Mouse (Mus musculus) kidney, postnatal 0 days (tissue): ENCODE data around the gene Pip4k2b. TPM values are rescaled to one million over a fixed set of nuclear protein-coding genes. Genes with fewer than 3 reads are reported as not detected.
A peak's percentile ranks its signal among the peaks of the same experiment; 100 is the strongest.
"Not testable (repeated sequence)": the region's sequence is repeated elsewhere in the genome, so short reads cannot be mapped to it uniquely, and the experiment has no call there.

Source experiments
- ATAC-seq: fragments of 200-750 bp; cut with Nextera tagmentation; replicated peaks from 2 replicates; pipeline ENCODE4 v1.8.0; 2017; ENCODE audit warnings: low read depth, moderate number of reproducible peaks, moderate TSS enrichment, moderate library complexity; ENCODE audit not compliant: low FRiP score
- DNase-seq: peaks from one replicate; pipeline ENCODE4 v3.0.0-alpha.2; 2016; ENCODE audit warnings: low spot score
- H3K27ac ChIP-seq: fragments of 300-500 bp; sonication (generic); 2 replicates; pipeline ENCODE4 v1.5.1; 2014; ENCODE audit warnings: mild to moderate bottlenecking
- H3K27me3 ChIP-seq: fragments of 300-500 bp; sonication (generic); 2 replicates; pipeline ENCODE4 v1.6.1; 2014; ENCODE audit warnings: low read length, mixed read lengths; ENCODE audit not compliant: insufficient read depth
- H3K36me3 ChIP-seq: fragments of 300-500 bp; sonication (generic); 2 replicates; pipeline ENCODE4 v1.6.1; 2014; ENCODE audit warnings: low read length, mixed read lengths; ENCODE audit not compliant: insufficient read depth
- H3K4me1 ChIP-seq: fragments of 300-500 bp; sonication (generic); replicated peaks from 2 replicates; pipeline ENCODE4 v1.6.1; 2014; ENCODE audit warnings: antibody characterized with exemption, low read length, mixed read lengths; ENCODE audit not compliant: insufficient read depth
- H3K4me2 ChIP-seq: fragments of 300-500 bp; sonication (generic); 2 replicates; pipeline ENCODE4 v1.6.1; 2014; ENCODE audit warnings: mild to moderate bottlenecking, low read length, moderate library complexity, mixed read lengths
- H3K4me3 ChIP-seq: fragments of 300-500 bp; sonication (generic); replicated peaks from 2 replicates; pipeline ENCODE4 v1.5.1; 2014; ENCODE audit warnings: low read depth, low read length
- H3K9ac ChIP-seq: fragments of 300-500 bp; sonication (generic); 2 replicates; pipeline ENCODE4 v1.6.1; 2014; ENCODE audit warnings: low read depth, low read length
- H3K9me3 ChIP-seq: fragments of 300-500 bp; sonication (generic); replicated peaks from 2 replicates; pipeline ENCODE4 v1.6.1; 2016; ENCODE audit warnings: low read length, inconsistent platforms, mixed read lengths
- CTCF ChIP-seq: IDR thresholded peaks from 2 replicates; pipeline ENCODE4 v1.5.1; 2016; ENCODE audit warnings: antibody characterized with exemption, low read depth, mild to moderate bottlenecking, moderate library complexity
- WGBS: fragments of 180-500 bp; shearing (Covaris S2); extraction: QIAGEN DNeasy Blood & Tissue Kit; methylation state at CpG from one replicate; pipeline ENCODE4 v1.1.7; 2014; 5-methylcytosine and 5-hydroxymethylcytosine counted together
- polyA plus RNA-seq: library from polyadenylated mRNA; unstranded; fragments of >200 nt; fragmentation: Nextera tagmentation; extraction: Ambion mirVana; gene quantifications from 2 replicates; pipeline ENCODE4 v1.2.1, GENCODE M21; 2015

Pip4k2b gene
- polyA plus RNA-seq, 1 experiment from 2014 or later: 1.5 TPM

DNA sequence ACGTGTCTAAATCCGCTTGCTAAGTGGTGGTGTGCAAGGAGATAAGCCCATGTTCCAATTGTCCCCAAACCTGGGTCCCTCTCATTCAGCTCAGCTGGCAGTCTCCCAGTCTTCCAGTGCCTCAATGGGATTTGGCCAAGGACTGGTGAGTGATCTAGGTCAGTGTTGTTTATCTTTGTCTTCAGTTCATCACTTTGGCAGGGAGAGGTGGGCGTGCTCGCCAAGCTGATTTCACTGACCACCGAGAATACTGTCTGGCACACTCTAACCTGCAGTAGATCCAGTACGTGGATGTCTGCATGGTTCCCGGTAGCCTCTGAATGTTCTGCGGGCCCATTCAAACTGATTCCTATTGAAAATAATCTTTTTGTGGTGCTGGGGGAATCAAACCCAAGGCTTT lies 30.6 kb downstream of the Pip4k2b start:
- no peak for TF ChIP-seq CTCF
- no peak overlapping the region for H3K27ac ChIP-seq
- WGBS: 88% methylated on average over 8 of the region's 8 CpGs
- H3K36me3 ChIP-seq: peaks cover 23% of the 10 kb centered on the region; the same call in 1 of the 2 replicates
- no peak overlapping the region for H3K4me2 ChIP-seq
- no peak for ATAC-seq
- H3K9me3 ChIP-seq: no peaks in the 10 kb centered on the region
- H3K4me3 ChIP-seq: no peak overlapping the region
- H3K27me3 ChIP-seq: no peaks in the 10 kb centered on the region
- no peak for DNase-seq
- no peak overlapping the region for H3K9ac ChIP-seq
- H3K4me1 ChIP-seq: no peaks in the 10 kb centered on the region

DNA sequence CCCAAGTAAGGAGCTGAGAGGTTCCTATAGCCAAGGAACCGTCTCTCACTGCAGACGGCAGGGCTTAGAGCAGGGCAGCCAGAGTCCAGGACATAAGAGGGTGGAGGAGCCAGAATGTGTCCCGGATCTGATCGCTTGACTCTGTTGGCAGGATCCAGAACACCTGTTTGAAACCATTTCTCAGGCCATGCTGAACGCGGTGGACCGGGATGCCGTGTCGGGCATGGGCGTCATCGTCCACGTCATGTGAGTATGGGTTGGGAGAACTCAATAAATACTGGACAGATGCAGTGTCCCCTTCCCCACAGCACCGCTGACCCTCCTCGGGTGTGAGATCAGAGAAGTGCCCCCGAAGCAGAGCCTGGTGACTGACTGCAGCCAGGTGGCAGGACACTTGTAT lies 32.2 kb downstream of the Pip4k2b start:
- no peak for TF ChIP-seq CTCF
- 91% methylated on average over 15 of the region's 15 CpGs for WGBS
- no peak for ATAC-seq

DNA sequence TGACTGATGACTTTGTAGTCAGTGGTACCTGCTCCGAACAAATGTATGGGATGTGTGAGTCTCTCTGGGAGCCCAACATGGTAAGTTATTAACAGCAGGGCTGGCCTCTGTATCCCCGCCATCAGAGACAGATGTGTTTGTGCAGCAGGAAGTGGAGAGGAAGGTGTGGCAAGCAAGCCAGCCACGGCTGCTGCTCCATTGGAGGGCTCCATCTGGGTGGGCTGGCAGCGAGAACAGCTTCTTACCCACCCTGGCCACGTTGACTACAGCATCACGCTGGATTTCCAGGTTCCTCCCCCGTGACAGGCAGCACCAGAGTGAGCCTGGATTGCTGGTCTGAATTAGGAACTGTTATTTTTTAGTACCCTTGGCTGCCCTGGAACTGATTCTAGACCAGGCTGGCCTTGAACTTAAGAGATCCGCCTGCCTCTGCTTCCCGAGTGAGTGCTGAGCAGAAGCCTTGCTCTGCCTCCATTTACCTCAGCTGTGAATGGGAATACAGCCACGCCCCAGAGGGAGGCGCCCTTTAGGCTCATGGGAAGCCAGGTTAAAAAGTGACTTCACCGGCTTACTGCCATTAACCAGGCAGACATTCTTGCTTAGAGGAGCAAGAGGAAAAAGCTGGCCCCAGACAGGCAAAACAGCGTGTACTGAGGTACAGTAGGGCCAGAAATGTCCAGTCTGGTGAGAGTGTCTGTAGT lies 33.2 kb downstream of the Pip4k2b start:
- TF ChIP-seq CTCF: peak; percentile 19; the same call in 1 of the 2 replicates
- Histone ChIP-seq H3K36me3 (peaks cover 26% of the 10 kb centered on the region; the same call in 1 of the 2 replicates), H3K4me3 (no peak overlapping the region), H3K9ac (no peak overlapping the region), H3K27me3 (no peaks in the 10 kb centered on the region), H3K9me3 (no peaks in the 10 kb centered on the region), H3K4me1 (no peaks in the 10 kb centered on the region), H3K4me2 (no peak overlapping the region), H3K27ac (no peak overlapping the region)
- DNase-seq (no peak), ATAC-seq (no peak)
- 75% methylated on average over 13 of the region's 13 CpGs for WGBS

More for the DNA sequence above, 32.2 kb downstream of the Pip4k2b start:
- Histone ChIP-seq H3K27ac (no peak overlapping the region), H3K4me3 (no peak overlapping the region), H3K27me3 (no peaks in the 10 kb centered on the region), H3K4me2 (no peak overlapping the region), H3K36me3 (peaks cover 19% of the 10 kb centered on the region; the same call in 1 of the 2 replicates), H3K4me1 (no peaks in the 10 kb centered on the region), H3K9ac (no peak overlapping the region), H3K9me3 (no peaks in the 10 kb centered on the region)
- DNase-seq: no peak

- H3K4me3 ChIP-seq, H3K4me2 ChIP-seq, H3K9ac ChIP-seq, H3K27ac ChIP-seq, DNase-seq, ATAC-seq, H3K9me3 ChIP-seq, H3K27me3 ChIP-seq, H3K4me1 ChIP-seq: not testable (repeated sequence)
- peaks cover 26% of the 10 kb centered on the region; the same call in 1 of the 2 replicates for H3K36me3 ChIP-seq
- 75% methylated on average over 2 of the region's 2 CpGs for WGBS
These were observed 34.4 kb downstream of the Pip4k2b start for GRCm38 (mm10) chr11:97710067-97710466.

- Histone ChIP-seq H3K27me3 (no peaks in the 10 kb centered on the region), H3K36me3 (peaks cover 15% of the 10 kb centered on the region; the same call in 1 of the 2 replicates), H3K9me3 (no peaks in the 10 kb centered on the region), H3K9ac (peak within 1 kb of the TSS; percentile 75), H3K4me3 (peak within 1 kb of the TSS; percentile 66), H3K4me1 (peaks cover 11% of the 10 kb centered on the region), H3K27ac (peak within 1 kb of the TSS; percentile 80), H3K4me2 (peak within 1 kb of the TSS; percentile 65)
- peak; percentile 85 for ATAC-seq
- peak; percentile 100 for DNase-seq
- no peak for TF ChIP-seq CTCF
- under 1% methylated on average over 35 of the region's 35 CpGs for WGBS
These were observed 41.3 kb downstream of the Pip4k2b start, which contains the start of gene Psmb3 for GRCm38 (mm10) chr11:97703039-97703826. Gene Psmb3 (plus strand): TSS chr11:97703399.

DNA sequence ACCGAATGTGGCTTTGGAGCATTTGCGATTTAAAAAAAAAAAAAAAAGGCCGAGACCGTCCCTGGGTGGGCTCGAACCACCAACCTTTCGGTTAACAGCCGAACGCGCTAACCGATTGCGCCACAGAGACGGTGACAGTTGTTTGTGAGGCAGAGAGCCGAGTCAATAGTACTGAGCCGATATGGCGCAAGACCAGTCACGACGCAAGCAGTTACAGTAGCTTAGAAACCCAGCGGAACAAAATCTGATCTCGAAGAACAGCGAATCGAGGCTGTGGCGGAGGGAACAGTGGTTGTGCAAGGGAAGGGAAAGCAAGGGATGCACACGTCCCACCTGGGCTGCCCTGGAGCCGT lies 42.1 kb downstream of the Pip4k2b start:
- Histone ChIP-seq H3K4me3 (peak overlapping the region; percentile 66), H3K27ac (peak overlapping the region; percentile 73), H3K36me3 (peaks cover 10% of the 10 kb centered on the region; the same call in 1 of the 2 replicates), H3K9ac (peak overlapping the region; percentile 56), H3K4me2 (peak overlapping the region; percentile 65), H3K27me3 (no peaks in the 10 kb centered on the region), H3K4me1 (peaks cover 19% of the 10 kb centered on the region), H3K9me3 (no peaks in the 10 kb centered on the region)
- ATAC-seq (no peak; the same call in 1 of the 2 replicates), DNase-seq (peak; percentile 88)
- 1% methylated on average over 24 of the region's 24 CpGs for WGBS
- no peak for TF ChIP-seq CTCF
